Mouse (Mus musculus): ENCODE data around the gene Ptrhd1. TPM values are rescaled to one million over a fixed set of nuclear protein-coding genes. Genes with fewer than 3 reads are reported as not detected.

The Ptrhd1 gene
- 3.5 and 4.1 TPM in 2 replicates for polyA plus RNA-seq (2011; ENCODE audit: insufficient read length, low read depth, missing spikeins)

DNA sequence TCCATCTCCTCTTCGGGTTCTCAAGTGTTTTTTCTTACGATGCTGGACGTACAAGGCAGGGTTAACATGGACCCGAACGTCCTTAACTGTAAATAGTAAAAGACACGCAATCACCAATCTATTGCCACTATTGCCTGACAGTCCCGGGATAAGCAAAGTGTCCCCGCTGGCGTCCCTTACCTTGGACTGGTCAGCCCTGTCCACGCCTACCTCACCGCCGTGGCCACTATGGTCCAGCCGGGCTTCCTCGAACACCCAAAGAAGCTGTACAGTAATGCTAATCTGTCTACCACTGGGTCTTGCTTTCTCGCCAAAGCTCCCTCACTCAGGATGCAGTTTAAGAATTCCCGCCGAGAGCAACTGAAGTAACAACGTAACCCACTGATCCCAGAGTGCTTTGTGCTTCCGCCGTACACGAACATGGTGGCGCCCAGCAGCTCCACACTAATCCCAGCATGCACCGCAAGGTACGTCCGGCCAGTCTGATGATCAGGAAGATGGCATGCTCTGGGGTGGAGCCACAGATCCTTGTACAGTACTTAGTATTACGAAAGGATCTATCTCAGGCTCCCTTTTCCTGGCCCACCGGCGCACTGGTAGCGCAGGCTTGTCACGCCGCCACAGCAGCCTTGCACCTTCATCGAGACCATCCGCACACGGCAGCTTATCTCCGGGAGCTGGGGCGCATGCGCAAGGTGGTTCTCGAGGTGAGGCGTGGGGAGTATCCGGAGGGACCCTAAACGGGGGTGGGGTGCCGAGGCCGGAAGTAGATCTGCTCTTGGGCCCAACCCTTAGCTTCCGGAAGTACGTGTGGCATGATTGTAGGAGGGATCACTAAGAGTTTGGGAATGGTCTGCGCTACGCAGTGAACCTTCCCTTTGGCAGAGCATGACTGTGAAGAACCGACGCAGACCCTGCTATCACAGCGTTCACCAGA lies at the start of gene Ptrhd1, which contains the start of gene Cenpo:
TSS of gene Ptrhd1 (plus strand) at position 456 of the 937 bp plus-strand sequence.
TSS of gene Cenpo (minus strand) at position 723 of the 937 bp plus-strand sequence.
- peak within 1 kb of the TSS; percentile 82 for H3K27ac ChIP-seq (ENCODE audit: insufficient read depth, low read length)
- H3K4me1 ChIP-seq (ENCODE audit: control insufficient read depth, insufficient read depth, low read length) = no peaks in the 10 kb centered on the region
- TF ChIP-seq POLR2A (IDR thresholded peaks at IDR 0.05; ENCODE audit: low read depth, low read length) (peak; percentile 96), CTCF (IDR thresholded peaks at IDR 0.05; ENCODE audit: borderline replicate concordance, insufficient read depth, low read length) (no peak)
- H3K4me3 ChIP-seq (ENCODE audit: insufficient read depth, low read length) = peak within 1 kb of the TSS; percentile 82

DNA sequence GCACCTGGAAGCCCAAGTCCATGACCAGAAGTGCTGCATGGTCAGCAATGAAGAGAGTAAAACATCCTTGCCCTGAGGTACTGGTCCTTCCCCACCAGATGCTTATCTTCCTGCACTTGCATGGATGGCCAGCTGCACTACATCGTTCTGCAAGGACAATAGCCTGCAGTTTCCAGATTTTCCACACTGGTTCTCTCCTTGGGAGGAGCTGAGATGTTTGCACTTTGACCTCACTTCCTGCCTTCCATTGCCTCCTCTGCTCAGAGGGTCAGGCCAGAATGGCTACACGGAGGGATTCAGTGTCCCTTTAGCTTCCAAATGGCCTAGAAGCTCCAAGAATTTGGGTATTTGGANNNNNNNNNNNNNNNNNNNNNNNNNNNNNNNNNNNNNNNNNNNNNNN lies 49.2 kb upstream of the Ptrhd1 start:
- H3K4me1 ChIP-seq (ENCODE audit: control insufficient read depth, insufficient read depth, low read length) = peaks cover 3% of the 10 kb centered on the region; the same call in 1 of the 2 replicates
- no peak overlapping the region for H3K27ac ChIP-seq (ENCODE audit: insufficient read depth, low read length)
- no peak overlapping the region for H3K4me3 ChIP-seq (ENCODE audit: insufficient read depth, low read length)
- TF ChIP-seq CTCF (IDR thresholded peaks at IDR 0.05; ENCODE audit: borderline replicate concordance, insufficient read depth, low read length) (no peak), POLR2A (IDR thresholded peaks at IDR 0.05; ENCODE audit: low read depth, low read length) (no peak)

DNA sequence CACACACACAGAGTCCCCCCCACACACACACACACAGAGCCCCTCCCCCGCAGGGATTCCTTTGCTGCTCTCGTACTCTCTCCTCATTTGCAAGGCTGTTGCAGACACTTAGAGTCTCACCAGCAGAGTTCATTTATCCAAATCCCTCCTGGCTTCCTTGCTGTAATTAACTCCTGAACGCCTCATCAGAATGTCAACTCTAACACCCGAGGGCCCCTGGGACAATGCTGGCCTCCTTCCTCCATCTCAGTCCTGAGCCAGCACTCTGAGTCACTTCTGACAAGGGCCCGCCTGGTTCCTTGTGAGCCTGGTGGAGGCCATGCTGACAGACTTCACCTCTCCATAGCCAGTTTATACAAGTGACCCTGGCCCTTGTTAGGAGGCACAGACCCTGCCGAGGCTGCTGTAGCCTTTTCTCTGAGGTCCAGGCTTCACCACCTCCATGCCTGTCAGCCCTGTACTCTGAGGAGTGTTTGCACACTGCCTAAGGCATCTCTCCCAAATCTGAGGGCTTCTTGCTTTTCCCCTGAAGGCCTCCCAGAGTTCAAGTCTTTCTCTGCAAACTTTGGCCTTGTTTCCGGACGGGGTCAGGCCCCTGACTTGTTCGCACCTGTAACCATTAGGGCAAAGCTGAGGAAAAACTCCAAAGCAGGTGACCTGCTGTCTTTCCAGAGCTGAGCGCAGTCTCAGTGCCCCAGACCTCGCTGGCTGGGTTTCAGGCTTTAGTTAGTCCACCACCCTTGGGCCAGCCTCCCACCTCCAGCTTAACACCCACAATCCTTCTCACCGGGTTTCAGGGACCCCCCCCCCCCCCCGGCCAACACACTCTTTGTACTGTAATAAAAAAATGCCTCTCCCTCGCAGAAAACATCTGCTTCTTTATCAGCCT lies 45.4 kb upstream of the Ptrhd1 start:
- Histone ChIP-seq H3K4me3 (ENCODE audit: insufficient read depth, low read length) (no peak overlapping the region), H3K4me1 (ENCODE audit: control insufficient read depth, insufficient read depth, low read length) (peaks cover 3% of the 10 kb centered on the region; the same call in 1 of the 2 replicates), H3K27ac (ENCODE audit: insufficient read depth, low read length) (no peak overlapping the region)
- TF ChIP-seq CTCF (IDR thresholded peaks at IDR 0.05; ENCODE audit: borderline replicate concordance, insufficient read depth, low read length) = no peak
- no peak for TF ChIP-seq POLR2A (IDR thresholded peaks at IDR 0.05; ENCODE audit: low read depth, low read length)

DNA sequence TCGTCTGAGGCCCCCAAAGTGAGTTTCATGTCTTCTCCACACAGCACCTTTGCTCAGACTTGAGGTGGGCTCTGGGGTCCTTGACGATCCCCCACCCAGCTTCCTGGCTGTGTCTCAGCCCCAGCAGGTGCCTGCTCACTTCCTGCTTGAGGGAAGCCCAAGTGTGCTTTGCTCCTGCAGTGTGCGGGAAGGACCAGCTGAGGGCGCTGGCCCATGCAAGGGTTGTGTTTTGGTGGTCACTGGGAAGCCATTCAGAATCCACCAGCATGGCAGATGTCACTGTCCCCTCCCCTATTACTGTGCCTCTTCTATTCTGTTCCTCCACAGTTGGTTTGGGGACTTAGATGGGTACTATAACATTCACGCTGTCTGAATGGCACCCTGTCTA lies 44.8 kb upstream of the Ptrhd1 start:
- no peak for TF ChIP-seq POLR2A (IDR thresholded peaks at IDR 0.05; ENCODE audit: low read depth, low read length)
- peak; percentile 17; the same call in 1 of the 2 replicates for TF ChIP-seq CTCF (IDR thresholded peaks at IDR 0.05; ENCODE audit: borderline replicate concordance, insufficient read depth, low read length)
- H3K27ac ChIP-seq (ENCODE audit: insufficient read depth, low read length) = no peak overlapping the region
- H3K4me1 ChIP-seq (ENCODE audit: control insufficient read depth, insufficient read depth, low read length) = peaks cover 3% of the 10 kb centered on the region; the same call in 1 of the 2 replicates
- no peak overlapping the region for H3K4me3 ChIP-seq (ENCODE audit: insufficient read depth, low read length)

DNA sequence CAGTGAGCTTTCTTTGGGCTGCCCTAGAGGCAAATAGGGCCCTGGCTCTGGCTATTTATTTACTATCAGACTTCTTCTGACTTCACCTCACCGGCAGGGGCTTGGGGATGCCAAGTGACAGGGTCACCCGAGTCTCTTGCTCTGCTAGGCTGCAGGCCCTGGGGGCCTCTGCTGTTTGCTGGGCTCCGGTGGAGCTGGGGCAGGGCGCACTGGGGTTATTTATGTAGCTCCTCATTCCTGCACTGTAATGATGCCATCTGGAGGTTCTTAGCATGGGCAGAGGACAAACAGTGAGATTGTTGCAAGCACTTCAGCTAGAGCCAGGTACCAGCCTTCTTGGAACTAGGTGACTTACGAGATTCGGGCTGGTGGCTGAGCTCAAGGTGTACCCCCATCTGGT lies 41.3 kb upstream of the Ptrhd1 start:
- TF ChIP-seq POLR2A (IDR thresholded peaks at IDR 0.05; ENCODE audit: low read depth, low read length) = no peak
- no peak overlapping the region for H3K4me3 ChIP-seq (ENCODE audit: insufficient read depth, low read length)
- no peak overlapping the region for H3K27ac ChIP-seq (ENCODE audit: insufficient read depth, low read length)
- H3K4me1 ChIP-seq (ENCODE audit: control insufficient read depth, insufficient read depth, low read length) = peaks cover 3% of the 10 kb centered on the region; the same call in 1 of the 2 replicates

DNA sequence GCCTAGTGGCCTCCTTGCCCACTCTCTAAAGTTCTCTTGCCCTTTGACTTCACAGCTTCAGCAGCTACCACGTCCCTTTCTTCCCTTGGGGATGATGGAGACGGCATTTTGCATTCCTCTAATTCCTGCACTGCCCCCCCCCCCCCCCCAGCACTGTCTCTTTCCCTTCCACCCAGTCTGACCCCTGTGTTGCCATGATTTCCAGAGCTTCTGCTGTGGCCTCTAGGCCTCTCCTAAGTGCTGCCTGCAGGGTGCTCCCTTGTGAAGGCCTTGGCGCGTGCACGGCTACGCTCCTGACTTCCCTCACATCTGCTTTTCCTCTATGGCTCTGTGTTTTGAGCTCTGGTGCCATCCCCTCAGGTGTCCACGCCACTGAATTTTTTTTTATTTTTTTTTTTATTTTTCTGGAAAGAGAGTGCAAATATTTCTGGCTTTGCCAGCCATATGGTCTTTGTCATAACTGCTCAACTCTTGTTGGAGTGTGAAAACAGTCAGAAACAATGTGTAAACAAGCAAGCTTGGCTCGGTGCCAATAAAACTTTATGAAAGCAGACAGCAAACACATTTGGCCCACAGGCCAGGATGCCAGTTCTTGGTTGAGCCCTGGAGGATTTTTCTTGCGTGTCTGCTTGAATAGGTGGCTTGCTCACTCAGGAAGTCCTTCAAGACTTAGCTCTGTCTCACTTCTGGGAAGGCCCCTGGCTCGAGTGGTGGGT lies 40.6 kb upstream of the Ptrhd1 start:
- Histone ChIP-seq H3K4me3 (ENCODE audit: insufficient read depth, low read length) (no peak overlapping the region), H3K27ac (ENCODE audit: insufficient read depth, low read length) (no peak overlapping the region), H3K4me1 (ENCODE audit: control insufficient read depth, insufficient read depth, low read length) (peaks cover 3% of the 10 kb centered on the region; the same call in 1 of the 2 replicates)
- TF ChIP-seq CTCF (IDR thresholded peaks at IDR 0.05; ENCODE audit: borderline replicate concordance, insufficient read depth, low read length) (peak; percentile 10; the same call in 1 of the 2 replicates), POLR2A (IDR thresholded peaks at IDR 0.05; ENCODE audit: low read depth, low read length) (no peak)

- Histone ChIP-seq H3K4me1 (ENCODE audit: control insufficient read depth, insufficient read depth, low read length) (no peaks in the 10 kb centered on the region), H3K4me3 (ENCODE audit: insufficient read depth, low read length) (no peak overlapping the region), H3K27ac (ENCODE audit: insufficient read depth, low read length) (no peak overlapping the region)
- no peak for TF ChIP-seq POLR2A (IDR thresholded peaks at IDR 0.05; ENCODE audit: low read depth, low read length)
- no peak for TF ChIP-seq CTCF (IDR thresholded peaks at IDR 0.05; ENCODE audit: borderline replicate concordance, insufficient read depth, low read length)
These were observed 39.2 kb upstream of the Ptrhd1 start for GRCm38 (mm10) chr12:4194643-4195042.

GRCm38 (mm10) chr12:4198702-4199101 lies 35.1 kb upstream of the Ptrhd1 start:
- no peak for TF ChIP-seq CTCF (IDR thresholded peaks at IDR 0.05; ENCODE audit: borderline replicate concordance, insufficient read depth, low read length)
- no peak for TF ChIP-seq POLR2A (IDR thresholded peaks at IDR 0.05; ENCODE audit: low read depth, low read length)

DNA sequence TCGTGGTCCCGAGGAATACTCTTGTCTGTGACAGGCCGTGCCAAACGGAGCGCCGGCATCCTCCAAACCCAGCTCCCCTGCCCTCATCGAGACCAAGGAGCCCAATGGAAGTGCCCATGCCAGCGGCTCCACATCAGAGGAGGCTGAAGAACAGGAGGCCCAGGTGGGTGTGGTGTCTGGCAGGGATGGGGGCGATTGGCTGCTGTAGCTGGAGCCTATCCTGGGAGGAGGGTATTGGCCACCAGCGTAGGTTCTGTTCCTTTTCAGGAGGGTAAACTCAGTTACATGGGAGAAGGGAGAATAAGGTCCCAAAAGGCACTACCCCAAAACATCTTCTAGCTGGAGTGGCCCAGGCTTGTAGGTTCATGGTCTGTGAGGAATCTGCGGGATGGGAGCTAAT lies 34.6 kb upstream of the Ptrhd1 start:
- Histone ChIP-seq H3K4me3 (ENCODE audit: insufficient read depth, low read length) (no peak overlapping the region), H3K4me1 (ENCODE audit: control insufficient read depth, insufficient read depth, low read length) (no peaks in the 10 kb centered on the region), H3K27ac (ENCODE audit: insufficient read depth, low read length) (no peak overlapping the region)
- TF ChIP-seq CTCF (IDR thresholded peaks at IDR 0.05; ENCODE audit: borderline replicate concordance, insufficient read depth, low read length) = no peak

More at GRCm38 (mm10) chr12:4198702-4199101, 35.1 kb upstream of the Ptrhd1 start:
- H3K4me1 ChIP-seq (ENCODE audit: control insufficient read depth, insufficient read depth, low read length) = no peaks in the 10 kb centered on the region
- no peak overlapping the region for H3K4me3 ChIP-seq (ENCODE audit: insufficient read depth, low read length)
- H3K27ac ChIP-seq (ENCODE audit: insufficient read depth, low read length) = no peak overlapping the region

All from embryonic fibroblast, embryonic 13.5 days (primary cell).